Mouse (Mus musculus): Measurements from ENCODE around the gene Myo1g. TPM values are rescaled to one million over a fixed set of nuclear protein-coding genes. Genes with fewer than 3 reads are reported as not detected.

Myo1g gene
- 1 to 10 TPM; 3.0 to 3.4 TPM for total RNA-seq (2021)
- long read RNA-seq, experiment 1, partial matches to known transcripts, result 4 of 8 reads
- long read RNA-seq, experiment 1, other reads (novel, unspliced or antisense), result 1 of 8 reads
- long read RNA-seq, experiment 2, partial matches to known transcripts, result 2 of 5 reads
- long read RNA-seq, experiment 2, other reads (novel, unspliced or antisense), result 2 of 5 reads

DNA sequence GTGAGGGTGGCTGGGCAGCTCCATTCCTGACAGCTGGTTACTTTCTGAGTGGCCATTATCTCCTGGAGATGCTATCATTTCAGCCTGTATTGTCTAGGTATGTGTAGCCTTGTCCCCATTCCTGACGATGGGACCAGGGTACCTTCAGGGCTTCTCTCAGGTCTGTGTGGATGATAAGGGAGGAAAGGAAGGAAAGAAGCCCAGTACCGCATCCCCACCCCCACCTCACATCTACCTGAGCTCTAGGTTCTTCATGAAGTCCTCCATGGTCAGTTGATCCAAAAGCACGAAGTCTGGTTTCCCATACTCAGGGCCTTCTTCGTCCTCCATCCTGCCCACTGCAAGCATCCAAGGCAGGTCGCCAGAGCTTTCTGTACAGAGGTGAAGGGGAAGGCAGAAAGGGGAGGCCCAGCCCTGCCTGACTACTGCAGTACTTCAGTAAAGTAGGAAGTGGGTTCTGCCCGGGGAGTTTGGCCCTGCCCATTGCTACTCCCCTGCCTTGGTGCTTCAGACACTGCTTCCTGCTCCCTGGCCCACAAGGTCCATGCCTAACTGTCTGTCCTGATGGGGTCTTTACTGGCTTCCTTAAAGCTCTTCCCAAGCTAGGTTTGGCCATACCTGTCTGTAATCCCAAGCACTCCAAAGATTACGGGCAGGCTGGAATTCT, at the start of gene Myo1g:
Myo1g (minus strand) TSS at position 459 of the 667 bp plus-strand sequence.
- DNase-seq (ENCODE audit: low spot score in 2 of 2), result no peak

DNA sequence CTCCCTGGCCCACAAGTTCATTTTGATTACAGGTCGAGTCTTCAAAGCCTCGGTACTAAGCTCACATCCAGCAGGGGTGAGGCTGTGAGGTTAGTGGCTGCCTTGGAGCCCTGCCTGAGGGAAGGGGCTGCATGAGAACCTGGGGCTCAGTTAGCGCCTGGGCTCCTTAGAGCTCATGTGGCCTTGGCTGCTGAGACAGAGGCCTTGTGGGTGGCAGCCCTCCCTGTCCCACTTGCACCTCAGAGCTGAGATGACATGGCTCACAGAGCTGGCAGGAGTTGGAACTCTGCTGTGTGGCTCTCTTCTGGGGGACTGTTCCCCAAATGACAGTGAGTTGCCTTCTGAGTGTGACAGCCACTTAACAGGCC, 48.6 kb upstream of the Myo1g start:
- no peak for DNase-seq (ENCODE audit: low spot score in 2 of 2)

DNA sequence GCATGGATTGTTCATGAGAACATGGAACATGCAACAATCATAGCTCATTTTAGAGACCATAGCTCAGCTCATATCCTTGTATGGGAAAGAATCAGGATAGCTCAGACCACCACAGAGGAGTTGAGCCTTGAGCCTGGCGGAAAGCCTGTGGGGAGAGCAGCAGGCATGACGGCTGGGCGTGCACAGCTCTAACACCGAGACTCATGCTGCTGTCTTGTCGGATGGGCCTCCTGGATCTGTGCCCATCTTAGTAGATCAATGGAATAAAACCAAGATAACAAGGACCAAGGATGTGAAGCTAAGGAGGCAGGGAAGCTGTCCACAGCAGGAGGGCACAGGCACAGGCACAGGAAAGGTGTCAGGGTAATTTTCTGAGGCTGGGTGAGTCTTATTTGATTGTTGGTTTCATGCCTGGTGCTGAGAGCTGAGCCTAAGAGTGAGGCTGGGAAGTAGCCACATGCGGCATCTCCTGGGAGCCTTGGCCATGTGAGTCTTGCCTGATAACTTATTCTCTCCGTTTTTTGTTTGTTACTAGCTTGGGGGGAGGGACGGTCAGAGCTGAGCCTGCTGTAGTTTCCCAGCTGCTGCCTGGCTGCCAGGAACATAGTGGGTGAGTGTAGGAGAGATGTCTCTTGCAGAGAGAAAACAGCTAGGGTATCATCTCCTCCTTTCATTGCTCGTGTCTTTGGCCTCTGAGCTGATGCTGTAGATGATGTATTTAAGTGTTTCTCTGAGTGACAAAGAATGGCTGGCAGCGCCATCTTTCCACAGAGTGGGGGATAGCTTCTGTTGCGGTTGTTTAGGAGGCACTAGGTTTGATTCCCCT, 48.0 kb upstream of the Myo1g start:
- peak in 1 of 2 experiments; percentile 38 for DNase-seq (ENCODE audit: low spot score in 2 of 2)

DNA sequence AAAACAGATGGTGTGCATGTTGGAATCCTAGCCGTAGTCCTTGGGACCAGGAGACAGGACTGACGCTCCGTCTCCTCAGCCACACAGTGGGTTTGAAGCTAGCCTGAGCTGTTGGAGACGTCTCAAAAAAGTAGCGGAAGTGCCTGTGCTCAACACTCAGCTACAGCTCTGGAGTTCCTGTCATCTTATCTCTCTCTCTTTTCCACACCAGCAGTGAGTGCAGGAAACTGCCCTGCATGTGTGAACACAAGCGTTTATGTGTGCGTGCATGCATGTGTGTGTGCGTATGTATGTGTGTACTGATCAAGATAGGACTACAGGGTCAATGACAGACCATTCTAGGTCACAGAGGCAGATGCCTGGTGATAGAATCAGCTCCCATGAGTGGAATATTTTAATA, 47.2 kb upstream of the Myo1g start:
- no peak for DNase-seq (ENCODE audit: low spot score in 2 of 2)

DNA sequence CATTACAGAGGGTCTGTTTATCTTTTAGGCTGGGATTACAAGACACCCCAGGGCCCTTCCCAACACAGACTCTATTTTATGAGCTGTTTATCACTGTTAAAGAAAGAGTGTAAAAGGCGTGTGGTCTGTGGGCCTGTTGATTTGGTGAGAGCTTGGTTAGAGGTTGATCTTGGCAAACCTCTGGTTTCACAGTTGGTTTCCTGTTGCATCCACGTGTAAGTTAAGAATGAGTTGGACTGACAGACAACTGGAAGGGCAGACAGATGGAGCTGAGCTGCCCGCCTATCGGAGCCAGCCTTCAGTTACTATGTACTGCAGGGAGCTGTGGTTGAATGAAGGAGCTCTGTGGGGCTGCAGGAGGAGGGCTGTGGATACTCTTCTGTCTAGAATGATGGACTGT, 45.7 kb upstream of the Myo1g start:
- DNase-seq (ENCODE audit: low spot score in 2 of 2), result no peak

DNA sequence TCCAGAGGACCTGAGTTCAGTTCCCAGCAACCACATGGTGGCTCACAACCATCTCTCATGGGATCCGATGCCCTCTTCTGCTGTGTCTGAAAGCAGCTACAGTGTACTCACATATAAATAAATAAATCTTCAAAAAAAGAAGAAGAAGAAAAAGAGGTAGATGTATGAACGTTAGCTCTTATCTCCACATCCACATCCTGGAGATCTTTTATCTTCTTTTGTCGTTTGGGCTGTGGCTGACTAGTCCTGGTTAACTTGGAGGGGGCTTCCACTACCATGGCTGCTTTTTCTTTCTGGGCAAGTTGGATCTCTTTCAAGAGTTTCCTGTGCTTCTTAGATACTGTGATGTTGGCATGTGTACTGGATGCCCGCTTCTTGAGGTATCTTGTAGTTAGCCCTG, 42.4 kb upstream of the Myo1g start:
- no peak for DNase-seq (ENCODE audit: low spot score in 2 of 2)

DNA sequence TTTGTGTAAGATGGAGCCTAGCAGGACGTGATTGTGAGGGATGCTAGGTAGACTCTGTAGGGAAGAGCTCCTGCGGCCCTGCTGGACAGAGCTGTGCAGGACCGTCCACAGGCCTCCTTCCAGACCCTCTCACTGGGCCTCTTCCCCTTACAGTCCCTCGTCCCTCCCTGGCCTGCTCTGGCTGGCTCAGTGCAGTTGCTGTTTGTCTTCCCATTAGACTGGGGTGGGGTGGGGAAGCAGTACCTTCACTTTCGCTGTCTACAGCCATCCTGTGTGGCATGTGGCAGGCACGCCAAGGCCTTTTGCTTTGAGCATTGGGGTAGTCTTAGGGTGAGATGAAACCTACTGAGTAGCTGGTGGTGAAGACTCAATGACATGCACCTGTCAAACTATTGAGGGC, 41.6 kb upstream of the Myo1g start:
- DNase-seq (ENCODE audit: low spot score in 2 of 2), result no peak

DNA sequence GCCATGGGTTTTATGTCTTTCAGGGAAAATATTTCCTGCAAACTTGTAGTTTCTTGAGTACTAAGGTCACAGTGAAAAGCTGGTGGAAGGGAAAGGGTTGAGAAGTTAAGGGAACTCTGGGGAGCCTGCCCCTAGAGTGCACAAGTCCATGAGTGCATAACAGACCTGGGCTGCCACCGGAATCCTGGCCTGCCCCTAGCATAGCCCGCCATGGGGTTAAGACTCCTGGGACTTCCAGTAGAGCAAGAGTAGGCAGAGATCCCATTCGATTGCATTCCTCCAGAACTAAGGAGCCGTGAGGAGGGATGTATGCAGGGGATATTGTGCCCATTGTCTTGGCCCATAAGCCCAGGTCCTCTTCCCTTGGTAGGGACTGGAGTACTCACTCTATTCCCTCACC, 40.7 kb upstream of the Myo1g start:
- DNase-seq (ENCODE audit: low spot score in 2 of 2), result no peak

DNA sequence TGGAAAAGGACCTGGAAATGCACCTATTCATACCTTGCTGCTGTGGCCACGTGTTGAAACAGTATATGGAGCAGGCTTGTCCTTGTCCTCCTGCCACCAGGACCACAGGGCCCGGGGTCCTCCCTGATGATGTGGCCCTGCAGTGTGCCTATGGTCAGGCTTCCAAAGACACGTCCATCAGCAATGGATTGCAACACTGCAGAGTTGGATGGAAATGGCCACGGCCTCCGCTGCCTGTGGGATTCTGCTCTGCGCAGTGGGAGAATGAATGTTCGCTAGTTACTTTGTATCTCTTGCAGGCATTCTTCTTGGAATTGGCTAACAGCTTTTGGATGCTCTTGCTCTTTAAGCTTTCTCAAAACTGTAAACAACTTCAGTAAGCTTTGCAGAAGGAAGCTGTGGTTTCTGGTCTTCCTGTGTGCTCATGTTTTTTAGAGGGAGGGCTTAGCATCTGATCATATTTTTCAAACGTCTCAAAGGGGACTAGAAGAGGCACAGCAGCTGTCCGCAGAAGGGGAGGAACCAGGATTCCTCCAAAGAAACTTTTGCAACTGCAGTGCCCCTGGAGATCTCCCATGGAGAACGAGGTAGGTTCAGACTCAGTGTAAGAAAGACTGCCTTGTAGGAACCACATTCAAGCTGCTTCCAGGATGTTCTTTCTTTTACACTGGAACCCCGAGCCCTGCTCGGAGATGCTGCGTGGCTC, 40.0 kb upstream of the Myo1g start:
- peak in 1 of 2 experiments; percentile 23 for DNase-seq (ENCODE audit: low spot score in 2 of 2)

DNA sequence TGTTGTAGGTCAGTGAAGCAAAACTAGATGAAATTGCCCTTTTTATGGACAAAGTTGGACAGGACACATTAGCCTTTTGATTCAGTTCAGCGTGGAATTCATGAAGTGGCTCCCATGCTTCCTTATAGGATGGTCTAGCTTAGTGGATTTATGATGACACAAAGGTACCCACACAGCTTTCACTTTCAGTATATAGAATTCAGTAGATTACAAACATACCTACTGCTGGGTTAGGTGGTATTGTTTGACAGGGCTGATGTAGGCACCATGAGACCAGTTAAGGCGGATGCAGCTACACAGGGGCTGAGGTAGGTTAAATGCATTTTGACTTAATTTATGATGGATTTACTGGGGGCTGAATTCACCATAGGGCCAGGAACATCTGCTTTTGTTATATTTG, 39.2 kb upstream of the Myo1g start:
- no peak for DNase-seq (ENCODE audit: low spot score in 2 of 2)

DNA sequence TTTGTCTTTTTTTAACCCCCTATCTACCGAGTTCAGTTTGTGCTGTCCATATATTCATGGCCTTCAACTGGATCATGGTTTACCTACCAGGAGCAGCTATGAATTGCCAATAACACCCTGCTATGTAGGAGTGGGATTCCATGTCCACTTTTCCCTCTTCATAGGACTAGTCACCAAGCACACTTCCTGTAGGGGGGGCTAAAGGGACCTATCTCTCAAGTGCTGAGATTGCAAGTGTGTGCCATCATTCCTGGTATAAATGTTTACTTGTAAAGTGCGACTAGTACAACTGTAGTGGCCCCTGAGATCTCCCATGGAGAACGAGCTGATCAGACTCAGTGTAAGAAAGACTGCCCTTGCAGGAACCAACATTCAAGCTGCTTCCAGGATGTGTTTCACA, 37.5 kb upstream of the Myo1g start:
- DNase-seq (ENCODE audit: low spot score in 2 of 2), result no peak

DNA sequence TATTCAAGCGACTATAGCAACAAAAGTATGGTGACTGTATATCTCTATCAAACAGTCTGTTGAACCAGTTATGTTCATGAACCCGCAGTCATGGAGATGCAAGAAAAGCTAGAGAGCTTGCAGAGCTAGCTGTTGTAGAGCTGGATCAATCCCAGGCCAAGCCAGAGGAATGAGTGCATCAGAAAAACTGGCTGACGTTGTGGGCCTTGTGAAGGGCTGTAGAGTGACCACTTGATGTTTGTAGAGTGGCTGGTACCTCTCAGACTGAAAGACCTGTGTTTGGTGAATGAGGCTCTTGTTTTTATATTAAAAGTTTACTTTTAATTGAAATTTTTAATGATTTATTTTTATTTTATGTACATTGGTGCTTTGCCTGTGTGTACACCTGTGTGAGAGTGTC, 29.4 kb upstream of the Myo1g start:
- no peak for DNase-seq (ENCODE audit: low spot score in 2 of 2)

DNA sequence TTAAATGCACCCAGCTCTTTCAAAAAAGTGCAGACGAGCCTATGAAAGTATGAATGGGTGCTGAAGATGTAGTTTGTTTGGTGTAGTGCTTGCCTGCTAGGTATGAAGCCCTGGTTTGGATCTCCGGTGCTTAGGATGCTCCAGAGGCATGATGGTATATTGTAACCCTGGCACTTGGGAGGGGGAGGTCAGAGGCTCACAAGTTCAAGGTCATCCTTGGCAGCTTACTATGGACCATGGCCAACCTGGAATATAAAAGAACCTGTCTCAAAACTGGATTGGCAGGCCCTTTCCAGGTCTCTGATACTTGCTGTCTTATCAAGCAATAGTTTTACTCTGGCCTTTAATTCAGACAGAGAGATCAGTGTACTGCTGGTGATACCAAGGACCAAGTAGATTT, 29.0 kb upstream of the Myo1g start:
- no peak for DNase-seq (ENCODE audit: low spot score in 2 of 2)

DNA sequence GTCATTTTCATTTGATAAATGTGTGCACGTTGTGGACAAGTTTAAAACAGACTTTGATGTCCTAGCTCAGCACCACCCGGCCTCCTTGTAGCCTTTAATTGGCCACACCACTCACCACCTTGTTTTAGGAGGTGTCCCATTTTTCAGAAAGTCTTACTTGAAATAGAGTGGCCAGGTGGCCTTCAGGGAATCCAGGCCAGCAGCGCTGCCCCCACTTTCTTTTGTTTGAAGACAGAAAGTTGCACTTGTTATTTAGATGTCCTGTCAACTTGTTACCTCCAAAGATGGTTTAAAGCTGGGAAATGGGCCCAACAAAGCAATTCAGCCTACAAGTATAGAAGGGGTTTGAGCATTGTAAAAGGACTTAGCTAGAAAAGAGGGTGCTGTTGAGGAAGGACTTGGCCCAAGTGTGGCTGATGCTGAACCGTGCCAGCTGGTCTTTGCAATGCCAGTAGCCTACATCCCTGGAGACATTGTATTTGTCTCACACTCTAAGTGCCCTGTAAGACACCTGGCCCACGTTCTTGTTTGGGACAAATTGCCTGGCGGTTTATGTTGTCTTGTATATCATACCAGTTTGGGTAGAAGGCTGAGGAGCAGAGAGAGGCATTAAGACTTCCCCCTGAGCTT, 27.0 kb upstream of the Myo1g start:
- DNase-seq (ENCODE audit: low spot score in 2 of 2), result no peak

DNA sequence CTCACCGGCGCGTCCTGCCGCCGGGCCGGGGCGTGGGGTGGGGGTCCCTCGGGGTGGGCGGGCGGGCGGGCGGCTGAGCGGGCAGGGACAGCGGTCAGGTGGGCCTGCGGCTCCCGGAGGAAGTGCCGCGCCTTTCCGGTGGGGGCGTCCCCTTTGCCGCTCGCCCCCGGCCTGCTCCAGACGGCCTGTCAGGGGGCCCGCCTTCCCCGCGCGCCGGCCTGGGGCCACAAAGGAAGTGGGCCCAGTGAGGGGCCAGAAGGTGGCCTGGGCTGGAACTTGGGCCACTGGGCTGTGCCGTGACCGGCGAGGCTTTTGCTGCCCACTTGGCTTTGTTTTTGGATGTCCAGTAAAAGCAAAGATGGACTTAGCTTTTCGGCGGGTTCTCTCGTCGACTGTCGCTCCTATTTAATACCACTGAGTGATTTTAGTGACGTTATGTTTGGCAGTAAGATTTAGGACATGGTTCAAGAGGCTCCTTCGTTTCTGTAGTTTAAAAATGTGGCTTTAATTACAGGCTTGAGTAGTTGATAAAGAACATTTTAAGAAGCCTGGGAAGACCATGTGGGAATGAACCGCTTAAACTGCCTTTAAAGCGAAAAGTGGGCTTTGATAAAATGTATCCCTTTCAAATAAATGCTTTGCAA, 26.4 kb upstream of the Myo1g start:
- peak; percentile 55 to 79 for DNase-seq (ENCODE audit: low spot score in 2 of 2)

DNA sequence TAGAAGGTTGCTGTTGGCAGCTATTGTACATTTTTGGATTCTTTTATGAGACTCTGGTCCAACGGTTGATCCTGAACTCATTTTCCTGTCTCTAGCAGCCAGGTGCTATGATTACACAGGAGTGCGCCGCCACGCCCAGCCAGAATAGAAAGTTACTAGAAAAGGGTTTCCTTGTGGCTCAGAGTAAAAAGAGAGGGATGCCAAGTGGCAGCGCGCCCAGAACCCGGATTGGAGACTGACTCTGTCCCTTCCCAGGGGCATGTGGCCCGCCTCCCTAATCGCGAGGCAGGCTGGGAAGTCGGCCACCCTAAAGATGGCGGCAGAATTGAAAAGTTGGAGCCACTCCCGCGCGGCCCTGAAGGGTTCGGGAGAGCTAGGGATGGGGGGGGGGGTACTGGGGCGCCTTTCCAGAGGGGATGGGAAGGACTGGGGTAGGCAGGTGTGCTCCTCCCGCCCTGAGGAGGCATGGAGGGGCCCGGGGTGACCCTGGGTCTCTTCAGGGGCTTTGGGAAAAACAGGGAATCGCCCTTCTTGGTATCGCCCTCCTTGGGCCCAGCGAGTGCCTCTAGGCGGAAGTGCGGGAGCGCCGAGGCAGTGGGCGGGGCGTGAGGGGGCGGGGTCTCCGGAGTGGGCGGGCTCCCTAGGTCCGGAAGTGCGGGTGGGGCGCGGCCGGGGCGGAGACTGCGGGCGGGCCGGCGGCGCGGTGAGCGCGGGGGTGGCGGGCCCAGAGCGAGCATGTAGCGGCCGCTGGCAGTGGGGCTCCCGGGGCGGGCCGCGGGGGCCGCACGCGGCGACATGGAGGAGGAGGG, 25.6 kb upstream of the Myo1g start, which contains the start of gene Ccm2:
Ccm2 (plus strand) TSS at position 683 of the 809 bp plus-strand sequence.
- peak; percentile 96 to 98 for DNase-seq (ENCODE audit: low spot score in 2 of 2)

DNA sequence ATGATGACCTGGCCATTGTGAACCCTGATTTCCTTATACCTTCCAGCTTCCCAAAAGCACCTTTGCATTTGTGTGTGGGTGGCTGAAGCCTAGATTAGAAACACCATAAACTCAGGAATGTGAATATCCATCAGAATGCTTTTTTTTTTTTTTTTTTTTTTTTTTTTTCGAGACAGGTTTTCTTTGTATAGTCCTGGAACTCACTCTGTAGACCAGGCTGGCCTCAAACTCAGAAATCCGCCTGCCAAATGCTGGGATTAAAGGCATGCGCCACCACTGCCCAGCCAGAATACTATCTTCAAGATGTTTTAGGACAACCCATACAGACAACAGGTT, 25.1 kb upstream of the Myo1g start:
- no peak for DNase-seq (ENCODE audit: low spot score in 2 of 2)

DNA sequence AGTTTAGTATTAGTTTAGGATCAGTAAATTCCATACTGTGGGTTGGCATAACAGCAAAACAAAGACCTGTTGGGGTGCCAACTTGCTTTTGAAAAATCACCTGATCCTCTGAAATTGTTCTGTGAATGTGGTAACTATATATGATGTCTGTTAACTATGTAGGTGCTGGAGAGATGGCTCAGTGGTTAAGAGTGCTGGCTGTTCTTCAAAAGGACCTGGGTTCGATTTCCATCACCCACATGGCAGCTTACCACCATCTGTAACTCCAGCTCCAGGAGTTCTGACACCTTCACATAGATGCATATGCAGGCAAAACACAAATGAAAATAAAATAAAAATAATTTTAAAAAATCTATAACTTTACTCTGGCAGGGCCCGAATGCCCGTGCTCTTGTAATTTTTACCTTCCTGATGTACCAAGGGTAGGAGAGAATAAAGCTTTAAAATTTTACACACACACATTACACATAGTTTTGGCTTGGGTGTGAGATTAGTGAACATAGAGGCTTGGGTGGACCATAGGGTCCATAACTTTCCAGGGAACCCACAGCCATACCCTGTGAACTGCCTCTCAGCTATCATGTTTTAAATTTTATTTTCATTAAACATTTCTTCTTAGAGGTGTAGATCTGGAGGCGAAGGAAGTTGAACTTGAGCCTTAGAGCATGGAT, 24.6 kb upstream of the Myo1g start:
- DNase-seq (ENCODE audit: low spot score in 2 of 2), result no peak

DNA sequence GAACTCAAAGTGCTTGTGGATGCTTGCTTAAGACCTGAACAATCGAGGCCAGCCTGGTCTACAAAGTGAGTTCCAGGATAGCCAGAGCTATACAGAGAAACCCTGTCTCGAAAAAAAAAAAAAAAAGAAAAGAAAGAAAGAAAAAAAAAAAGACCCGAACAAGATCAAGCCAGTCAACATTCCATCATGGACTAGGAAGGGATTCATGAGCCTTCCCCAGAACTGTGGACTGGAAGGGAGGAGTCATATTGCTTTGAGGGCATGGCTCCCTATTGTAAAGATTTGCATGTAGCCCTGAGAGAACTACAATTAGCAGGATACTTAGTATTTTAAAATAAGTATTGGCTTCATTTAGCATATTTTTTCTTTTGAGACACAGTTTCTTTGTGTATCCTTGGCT, 23.9 kb upstream of the Myo1g start:
- DNase-seq (ENCODE audit: low spot score in 2 of 2), result no peak

DNA sequence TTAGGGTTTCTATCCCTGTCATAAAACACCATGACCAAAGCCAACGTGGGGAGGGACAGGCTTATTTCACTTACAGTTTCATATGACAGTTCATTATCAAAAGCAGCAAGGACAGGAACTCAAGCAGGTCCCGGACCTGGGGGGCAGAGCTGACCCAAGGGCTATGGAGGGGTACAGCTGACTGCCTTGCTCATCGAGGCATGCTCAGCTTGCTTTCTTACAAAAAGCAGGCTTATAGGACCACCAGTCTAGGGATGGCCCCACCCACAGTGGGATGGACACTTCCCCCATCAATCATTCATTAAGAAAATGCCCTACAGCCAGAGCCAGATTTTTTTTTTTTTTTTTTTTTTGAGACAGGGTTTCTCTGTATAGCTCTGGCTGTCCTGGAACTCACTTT, 10.0 kb upstream of the Myo1g start:
- DNase-seq (ENCODE audit: low spot score in 2 of 2), result no peak

Data from gastrocnemius, postnatal 4 days (tissue).